Mouse (Mus musculus) hindbrain, embryonic 11.5 days (tissue): ENCODE measurements at regions not wholly inside any gene's neighbourhood (a gene's known extent, or its start where the extent isn't known, plus 50 kb on each side); places are given as distances from the start of the nearest gene placed in this dataset.
A peak's percentile ranks its signal among the peaks of the same experiment; 100 is the strongest.

Source experiments
- ATAC-seq: fragments of 200-750 bp; cut with Nextera tagmentation; 2 replicates; pipeline ENCODE4 v1.8.0; 2017; ENCODE audit warnings: mild to moderate bottlenecking, moderate TSS enrichment, moderate library complexity; ENCODE audit not compliant: low FRiP score
- DNase-seq: peaks from one replicate; pipeline ENCODE4 v3.0.0-alpha.2; 2015; ENCODE audit warnings: low spot score
- H3K27ac ChIP-seq: fragments of 300-500 bp; sonication (generic); 2 replicates; pipeline ENCODE4 v1.5.1; 2014; ENCODE audit warnings: mild to moderate bottlenecking, low read depth, low read length
- H3K27me3 ChIP-seq: fragments of 300-500 bp; sonication (generic); 2 replicates; pipeline ENCODE4 v1.6.1; 2014; ENCODE audit warnings: mild to moderate bottlenecking, low read length, moderate library complexity, mixed read lengths; ENCODE audit not compliant: control insufficient read depth, insufficient read depth
- H3K36me3 ChIP-seq: fragments of 300-500 bp; sonication (generic); 2 replicates; pipeline ENCODE4 v1.6.1; 2014; ENCODE audit warnings: mild to moderate bottlenecking, low read length, moderate library complexity, mixed read lengths; ENCODE audit not compliant: control insufficient read depth, insufficient read depth
- H3K4me1 ChIP-seq: fragments of 300-500 bp; sonication (generic); replicated peaks from 2 replicates; pipeline ENCODE4 v1.6.1; 2014; ENCODE audit warnings: low read length, mixed read lengths; ENCODE audit not compliant: control insufficient read depth, insufficient read depth
- H3K4me2 ChIP-seq: fragments of 300-500 bp; sonication (generic); replicated peaks from 2 replicates; pipeline ENCODE4 v1.6.1; 2014; ENCODE audit warnings: mild to moderate bottlenecking, low read depth, low read length
- H3K4me3 ChIP-seq: fragments of 300-500 bp; sonication (generic); 2 replicates; pipeline ENCODE4 v1.5.1; 2014; ENCODE audit warnings: low read depth, low read length
- H3K9ac ChIP-seq: fragments of 300-500 bp; sonication (generic); 2 replicates; pipeline ENCODE4 v1.6.1; 2014; ENCODE audit warnings: low read depth, low read length
- H3K9me3 ChIP-seq: fragments of 300-500 bp; sonication (generic); 2 replicates; pipeline ENCODE4 v1.6.1; 2016; ENCODE audit warnings: low read length; ENCODE audit not compliant: control insufficient read depth
- WGBS: fragments of 180-500 bp; shearing (Covaris S2); extraction: QIAGEN DNeasy Blood & Tissue Kit; methylation state at CpG from one replicate; pipeline ENCODE4 v1.1.7; 2014; 5-methylcytosine and 5-hydroxymethylcytosine counted together

DNA sequence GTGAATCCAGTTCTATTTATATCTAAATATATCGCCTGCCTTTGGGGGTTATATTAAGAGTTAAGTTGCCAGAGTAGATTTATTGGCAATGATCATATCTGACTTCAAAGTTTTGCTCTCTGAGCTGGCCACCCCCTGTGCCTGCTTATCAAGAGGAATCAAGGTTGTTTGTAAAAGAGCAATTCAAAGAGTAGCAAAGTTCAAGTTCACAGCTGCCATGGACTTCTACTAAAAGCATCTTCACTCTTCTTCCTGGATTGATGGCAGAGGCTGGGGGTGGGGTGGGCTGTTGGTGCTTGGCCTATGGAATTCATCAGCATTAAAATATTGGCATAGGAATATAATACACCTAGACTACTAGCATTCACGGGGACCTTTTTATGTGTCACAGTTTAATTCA, 131.2 kb upstream of the Cxxc4 start:
- H3K27ac ChIP-seq = no peak overlapping the region
- no peaks in the 10 kb centered on the region for H3K36me3 ChIP-seq
- H3K9ac ChIP-seq = no peak overlapping the region
- no peak overlapping the region for H3K4me3 ChIP-seq
- no peaks in the 10 kb centered on the region for H3K9me3 ChIP-seq
- H3K4me2 ChIP-seq = no peak overlapping the region
- ATAC-seq (no peak), DNase-seq (no peak)
- 87% methylated on average over 2 of the region's 2 CpGs for WGBS
- H3K4me1 ChIP-seq = no peaks in the 10 kb centered on the region
- H3K27me3 ChIP-seq = no peaks in the 10 kb centered on the region

- Histone ChIP-seq H3K4me3 (no peak overlapping the region), H3K36me3 (no peaks in the 10 kb centered on the region), H3K27ac (no peak overlapping the region), H3K9me3 (no peaks in the 10 kb centered on the region), H3K4me2 (no peak overlapping the region), H3K4me1 (no peaks in the 10 kb centered on the region), H3K9ac (no peak overlapping the region), H3K27me3 (no peaks in the 10 kb centered on the region)
- ATAC-seq = 0 out of 2 replicates have a peak, but pooled peaks have one; percentile 33
- WGBS = 83% methylated on average over 3 of the region's 3 CpGs
- no peak for DNase-seq
Observed at GRCm38 (mm10) chr3:134105567-134105966, 130.7 kb upstream of the Cxxc4 start.

GRCm38 (mm10) chr3:134114501-134114900, 121.8 kb upstream of the Cxxc4 start:
- Histone ChIP-seq H3K9ac (no peak overlapping the region), H3K4me1 (no peaks in the 10 kb centered on the region; the same call in 1 of the 2 replicates), H3K27me3 (no peaks in the 10 kb centered on the region), H3K36me3 (no peaks in the 10 kb centered on the region), H3K9me3 (no peaks in the 10 kb centered on the region), H3K4me3 (no peak overlapping the region), H3K27ac (no peak overlapping the region), H3K4me2 (no peak overlapping the region)
- ATAC-seq (peak; percentile 89), DNase-seq (peak; percentile 34)
- 42% methylated on average over 1 of the region's 1 CpGs for WGBS

DNA sequence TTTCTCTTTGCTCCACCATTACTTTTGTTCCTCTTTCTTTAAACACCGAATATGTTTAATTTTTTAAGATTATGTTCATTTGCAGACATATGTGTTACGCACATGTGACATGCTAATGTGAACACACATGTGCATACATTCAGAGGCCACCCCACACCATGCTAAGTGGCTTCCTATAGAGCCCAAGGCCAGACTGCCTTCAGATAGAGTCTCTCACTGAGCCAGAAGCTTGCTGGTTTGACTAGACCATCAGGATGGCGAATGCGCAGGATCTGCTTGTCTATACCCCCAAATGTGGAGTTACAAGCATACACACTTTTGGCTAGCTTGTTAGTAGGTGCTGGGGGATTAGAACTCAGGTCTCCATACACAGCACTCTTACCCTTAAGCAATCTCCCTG, 121.3 kb upstream of the Cxxc4 start:
- H3K4me2 ChIP-seq = no peak overlapping the region
- peak; percentile 53; the same call in 1 of the 2 replicates for ATAC-seq
- WGBS = 92% methylated on average over 4 of the region's 4 CpGs

GRCm38 (mm10) chr3:134118898-134119297, 117.4 kb upstream of the Cxxc4 start:
- no peak overlapping the region for H3K27ac ChIP-seq
- H3K27me3 ChIP-seq = no peaks in the 10 kb centered on the region
- no peak for ATAC-seq
- 67% methylated on average over 4 of the region's 4 CpGs for WGBS
- no peak overlapping the region for H3K9ac ChIP-seq
- DNase-seq = no peak
- H3K4me3 ChIP-seq = no peak overlapping the region
- H3K4me1 ChIP-seq = no peaks in the 10 kb centered on the region; the same call in 1 of the 2 replicates
- no peaks in the 10 kb centered on the region for H3K9me3 ChIP-seq
- H3K36me3 ChIP-seq = no peaks in the 10 kb centered on the region
- H3K4me2 ChIP-seq = no peak overlapping the region

More for the DNA sequence above, 121.3 kb upstream of the Cxxc4 start:
- no peak overlapping the region for H3K9ac ChIP-seq
- no peaks in the 10 kb centered on the region for H3K27me3 ChIP-seq
- no peak overlapping the region for H3K4me3 ChIP-seq
- H3K27ac ChIP-seq = no peak overlapping the region
- H3K9me3 ChIP-seq = no peaks in the 10 kb centered on the region
- H3K4me1 ChIP-seq = no peaks in the 10 kb centered on the region; the same call in 1 of the 2 replicates
- no peaks in the 10 kb centered on the region for H3K36me3 ChIP-seq
- no peak for DNase-seq

DNA sequence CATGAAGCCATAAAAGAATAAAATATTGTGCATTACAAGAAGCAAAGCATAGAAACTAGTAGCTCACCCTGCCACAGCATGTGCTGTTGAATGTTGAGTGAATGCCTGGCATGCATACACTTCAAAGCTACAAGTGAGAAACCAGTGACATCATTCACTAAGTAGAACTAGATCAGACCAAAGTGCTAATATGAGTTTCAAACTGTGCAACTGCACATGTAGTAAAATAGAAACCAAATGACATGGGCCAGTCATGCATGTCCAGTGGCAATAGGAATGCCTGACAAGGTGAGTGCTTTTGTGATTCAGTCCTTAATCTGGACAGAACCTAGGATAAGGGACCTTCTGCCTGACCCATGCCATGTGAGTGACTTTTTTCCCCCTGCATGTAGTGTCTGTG, 111.3 kb upstream of the Cxxc4 start:
- ATAC-seq (no peak), DNase-seq (no peak)
- no peak overlapping the region for H3K9ac ChIP-seq
- no peaks in the 10 kb centered on the region for H3K36me3 ChIP-seq
- no peak overlapping the region for H3K4me2 ChIP-seq
- H3K4me3 ChIP-seq = no peak overlapping the region
- no peaks in the 10 kb centered on the region for H3K9me3 ChIP-seq
- H3K4me1 ChIP-seq = no peaks in the 10 kb centered on the region
- no peak overlapping the region for H3K27ac ChIP-seq
- H3K27me3 ChIP-seq = no peaks in the 10 kb centered on the region

- Histone ChIP-seq H3K4me3 (no peak overlapping the region), H3K4me2 (no peak overlapping the region), H3K4me1 (no peaks in the 10 kb centered on the region), H3K9ac (no peak overlapping the region), H3K27ac (no peak overlapping the region), H3K27me3 (no peaks in the 10 kb centered on the region), H3K36me3 (no peaks in the 10 kb centered on the region), H3K9me3 (no peaks in the 10 kb centered on the region)
- 42% methylated on average over 3 of the region's 3 CpGs for WGBS
- ATAC-seq (no peak), DNase-seq (no peak)
Observed at GRCm38 (mm10) chr3:134130412-134130811, 105.9 kb upstream of the Cxxc4 start.

- ATAC-seq (no peak), DNase-seq (no peak)
- H3K4me1 ChIP-seq = no peaks in the 10 kb centered on the region
- no peak overlapping the region for H3K4me3 ChIP-seq
- H3K27ac ChIP-seq = no peak overlapping the region
- no peaks in the 10 kb centered on the region for H3K9me3 ChIP-seq
- no peaks in the 10 kb centered on the region for H3K36me3 ChIP-seq
- 69% methylated on average over 7 of the region's 7 CpGs for WGBS
- H3K27me3 ChIP-seq = no peaks in the 10 kb centered on the region
- H3K9ac ChIP-seq = no peak overlapping the region
- H3K4me2 ChIP-seq = no peak overlapping the region
Observed at GRCm38 (mm10) chr3:134145251-134145650, 91.0 kb upstream of the Cxxc4 start.

GRCm38 (mm10) chr3:134145935-134146334, 90.3 kb upstream of the Cxxc4 start:
- Histone ChIP-seq H3K4me1 (no peaks in the 10 kb centered on the region), H3K27ac (no peak overlapping the region), H3K27me3 (no peaks in the 10 kb centered on the region), H3K9me3 (no peaks in the 10 kb centered on the region), H3K9ac (no peak overlapping the region), H3K4me2 (no peak overlapping the region), H3K36me3 (no peaks in the 10 kb centered on the region), H3K4me3 (no peak overlapping the region)
- ATAC-seq (peak; percentile 47; the same call in 1 of the 2 replicates), DNase-seq (no peak)
- 91% methylated on average over 3 of the region's 3 CpGs for WGBS
